Mouse (Mus musculus) C2C12 (cell line): ENCODE measurements around the gene 1110051M20Rik.

Source experiments
- CTCF ChIP-seq: IDR thresholded peaks from one replicate; pipeline ENCODE4 v1.5.1; 2011; ENCODE audit not compliant: control insufficient read depth, insufficient read depth, insufficient read length
- MAX ChIP-seq: IDR thresholded peaks from one replicate; pipeline ENCODE4 v1.6.1; 2011; ENCODE audit warnings: mild to moderate bottlenecking, control low read depth
- MYOG ChIP-seq: IDR thresholded peaks from one replicate; pipeline ENCODE4 v1.6.1; 2011; ENCODE audit not compliant: control insufficient read depth, insufficient read length; ENCODE audit errors: extremely low read depth
- USF1 ChIP-seq: IDR thresholded peaks from one replicate; pipeline ENCODE4 v1.6.1; 2011; ENCODE audit warnings: low read depth, mild to moderate bottlenecking, control low read depth, moderate library complexity

GRCm38 (mm10) chr2:91452658-91453057 is 8.2 kb upstream of the 1110051M20Rik start:
- no peak for TF ChIP-seq CTCF
- TF ChIP-seq MYOG: no peak
- no peak for TF ChIP-seq MAX
- TF ChIP-seq USF1: no peak
